9 mouse cellular contexts compared by ENCODE assay signal in the genomic region with DNA sequence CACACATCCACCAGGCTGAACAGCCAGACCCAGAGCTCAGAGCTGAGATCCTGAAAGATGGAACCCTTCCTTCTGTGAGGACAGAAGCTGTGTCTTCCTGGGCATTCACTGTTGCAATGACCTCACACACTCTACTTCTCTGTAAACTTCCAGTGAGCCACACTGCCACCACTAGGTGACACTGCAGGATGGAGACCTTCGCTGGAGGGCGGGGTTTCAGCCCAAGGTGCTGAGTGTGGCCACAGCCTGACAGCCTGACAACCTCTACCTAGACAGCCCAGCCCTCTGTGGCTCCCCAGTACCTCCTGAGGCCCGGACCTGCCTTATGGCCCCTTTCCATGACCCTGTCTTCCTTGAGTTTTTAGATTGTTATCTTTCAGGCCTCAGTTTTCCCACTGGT. TPM values are rescaled to one million over a fixed set of nuclear protein-coding genes. Genes with fewer than 3 reads are reported as not detected.
DNase-seq lines count a peak whose midpoint lies in the region; ATAC-seq and TF ChIP-seq lines count a peak whose summit lies in the region.
"Had no signal": no experiment of that assay in that cellular context is flagged by ENCODE, and none has a peak within 500 bp of the region (broad histone marks: within the 10 kb centered on the region; RNA-seq: fewer than 3 reads in every experiment).

No protein-coding gene starts in this region.

- H3K36me3 ChIP-seq in CH12.LX (replicated peaks in 1 of 2; ENCODE audit: control insufficient read depth in 1 of 2, insufficient read depth in 1 of 2, low read length in 1 of 2): no peaks in the 10 kb centered on the region
- no peaks in the 10 kb centered on the region for H3K36me3 ChIP-seq in forebrain, embryonic 14.5 days (ENCODE audit: control insufficient read depth, insufficient read depth, low read length)
- no peaks in the 10 kb centered on the region for H3K36me3 ChIP-seq in intestine, embryonic 15.5 days
- no peaks in the 10 kb centered on the region for H3K36me3 ChIP-seq in liver, embryonic 16.5 days (ENCODE audit: control insufficient read depth, insufficient read depth)
- no peaks in the 10 kb centered on the region for H3K36me3 ChIP-seq in neural tube, embryonic 13.5 days

- no peaks in the 10 kb centered on the region for H3K79me2 ChIP-seq in CH12.LX (replicated peaks; ENCODE audit: control insufficient read depth, extremely low read depth, insufficient read depth, poor library complexity, severe bottlenecking)

- H3K9ac ChIP-seq in CH12.LX (ENCODE audit: insufficient read depth, low read depth): no peak overlapping the region
- no peak overlapping the region for H3K9ac ChIP-seq in forebrain, embryonic 14.5 days (ENCODE audit: low read length)
- H3K9ac ChIP-seq in intestine, embryonic 15.5 days: no peak overlapping the region
- H3K9ac ChIP-seq in liver, embryonic 16.5 days (ENCODE audit: low read depth, low read length): no peak overlapping the region
- H3K9ac ChIP-seq in neural tube, embryonic 13.5 days: no peak overlapping the region

- TF ChIP-seq CTCF in CH12.LX (conservative IDR thresholded peaks at IDR 0.05 in 1 of 2, IDR thresholded peaks at IDR 0.05 in 1 of 2; ENCODE audit: low read depth in 2 of 2, low read length in 2 of 2): peak; percentile 57 to 92

- H3K27ac ChIP-seq in CH12.LX (ENCODE audit: insufficient read depth, low read depth): no peak overlapping the region
- H3K27ac ChIP-seq in forebrain, embryonic 14.5 days (ENCODE audit: low read depth, low read length): no peak overlapping the region
- H3K27ac ChIP-seq in intestine, embryonic 15.5 days: no peak overlapping the region
- H3K27ac ChIP-seq in liver, embryonic 16.5 days (ENCODE audit: low read length): no peak overlapping the region
- H3K27ac ChIP-seq in neural tube, embryonic 13.5 days (replicated peaks): no peak overlapping the region

- H3K4me2 ChIP-seq in CH12.LX (ENCODE audit: insufficient read depth, low read depth, poor library complexity, severe bottlenecking): no peak overlapping the region
- no peak overlapping the region for H3K4me2 ChIP-seq in forebrain, embryonic 14.5 days (ENCODE audit: low read length)
- H3K4me2 ChIP-seq in intestine, embryonic 15.5 days (replicated peaks): no peak overlapping the region
- no peak overlapping the region for H3K4me2 ChIP-seq in liver, embryonic 16.5 days (ENCODE audit: low read depth, low read length)
- H3K4me2 ChIP-seq in neural tube, embryonic 13.5 days: no peak overlapping the region

- TF ChIP-seq POLR2A in CH12.LX (IDR thresholded peaks at IDR 0.05; ENCODE audit: low read depth, low read length): no peak

- H3K27me3 ChIP-seq in CH12.LX (replicated peaks): peaks cover 64% of the 10 kb centered on the region
- H3K27me3 ChIP-seq in forebrain, embryonic 14.5 days (replicated peaks; ENCODE audit: control insufficient read depth, insufficient read depth, low read length): no peaks in the 10 kb centered on the region
- no peaks in the 10 kb centered on the region for H3K27me3 ChIP-seq in intestine, embryonic 15.5 days (replicated peaks)
- H3K27me3 ChIP-seq in liver, embryonic 16.5 days (ENCODE audit: control insufficient read depth, insufficient read depth, low read depth, low read length): no peaks in the 10 kb centered on the region; the same call in 1 of the 2 replicates
- peaks cover 23% of the 10 kb centered on the region for H3K27me3 ChIP-seq in neural tube, embryonic 13.5 days

- dilution Hi-C loops in CH12.LX (cut with MboI; ENCODE audit: extremely low pct_ligation_motif_present, extremely low pct_unique_long_range_greater_than_20kb, low sequenced_read_pairs): no loop called here

- no peaks in the 10 kb centered on the region for H3K9me3 ChIP-seq in CH12.LX (replicated peaks; ENCODE audit: low read length)
- no peaks in the 10 kb centered on the region for H3K9me3 ChIP-seq in forebrain, embryonic 14.5 days (replicated peaks; ENCODE audit: control insufficient read depth, low read length)
- no peaks in the 10 kb centered on the region for H3K9me3 ChIP-seq in intestine, embryonic 15.5 days
- no peaks in the 10 kb centered on the region for H3K9me3 ChIP-seq in liver, embryonic 16.5 days (replicated peaks; ENCODE audit: control insufficient read depth, low read length)
- H3K9me3 ChIP-seq in neural tube, embryonic 13.5 days: no peaks in the 10 kb centered on the region

- H3K4me1 ChIP-seq in CH12.LX (ENCODE audit: control insufficient read depth in 1 of 2, insufficient read depth in 2 of 2): peaks cover 3 to 6% of the 10 kb centered on the region in 2 experiments; a peak in 1 of 4 replicates
- H3K4me1 ChIP-seq in forebrain, embryonic 14.5 days (ENCODE audit: control insufficient read depth, insufficient read depth, low read length): no peaks in the 10 kb centered on the region
- H3K4me1 ChIP-seq in intestine, embryonic 15.5 days (replicated peaks): no peaks in the 10 kb centered on the region
- H3K4me1 ChIP-seq in liver, embryonic 16.5 days (ENCODE audit: control insufficient read depth, low read depth, low read length): no peaks in the 10 kb centered on the region
- no peaks in the 10 kb centered on the region for H3K4me1 ChIP-seq in neural tube, embryonic 13.5 days (replicated peaks)

- peak; percentile 90 for TF ChIP-seq RAD21 in CH12.LX (IDR thresholded peaks at IDR 0.05; ENCODE audit: low read depth, low read length)

- TF ChIP-seq EP300 in CH12.LX (IDR thresholded peaks at IDR 0.05; ENCODE audit: low read length): no peak

- WGBS in forebrain, embryonic 14.5 days: 4% methylated on average over 3 of the region's 3 CpGs
- 13% methylated on average over 3 of the region's 3 CpGs for WGBS in intestine, embryonic 15.5 days
- WGBS in liver, embryonic 16.5 days (ENCODE audit: insufficient replicate concordance): 13% methylated on average over 3 of the region's 3 CpGs
- 17% methylated on average over 3 of the region's 3 CpGs for WGBS in neural tube, embryonic 13.5 days

- H3K4me3 ChIP-seq in CH12.LX (replicated peaks in 1 of 3; ENCODE audit: low read depth in 2 of 3, low read length in 2 of 3, poor library complexity in 1 of 3): no peak overlapping the region
- H3K4me3 ChIP-seq in forebrain, embryonic 14.5 days (ENCODE audit: low read depth, low read length): no peak overlapping the region
- no peak overlapping the region for H3K4me3 ChIP-seq in intestine, embryonic 15.5 days (replicated peaks)
- no peak overlapping the region for H3K4me3 ChIP-seq in liver, embryonic 16.5 days (ENCODE audit: low read depth, low read length)
- no peak overlapping the region for H3K4me3 ChIP-seq in neural tube, embryonic 13.5 days

- in situ Hi-C loops in CH12.LX (cut with MboI; ENCODE audit: low pct_ligation_motif_present, low pct_unique_long_range_greater_than_20kb, low sequenced_read_pairs): no loop called here

- ATAC-seq in cerebellum, adult (ENCODE audit: insufficient number of reproducible peaks, low FRiP score, low TSS enrichment): peak; percentile 51; the same call in 1 of the 2 replicates
- peak; percentile 64 for ATAC-seq in forebrain, embryonic 14.5 days
- ATAC-seq in intestine, embryonic 15.5 days: peak; percentile 77
- ATAC-seq in liver, embryonic 16.5 days (ENCODE audit: low read depth): peak; percentile 76
- ATAC-seq in neural tube, embryonic 13.5 days (ENCODE audit: low read depth): peak; percentile 69

- DNase-seq in 3134 (ENCODE audit: extremely low read depth, insufficient read length, low spot score) (peak; percentile 39), CH12.LX (ENCODE audit: extremely low read depth) (peak; percentile 85)
- DNase-seq in forebrain, embryonic 14.5 days (ENCODE audit: low spot score): peak; percentile 73
- peak; percentile 32 for DNase-seq in yolk sac, embryonic 10.5 days (ENCODE audit: low spot score)

TF ChIP-seq in CH12.LX, 34 proteins besides CTCF, POLR2A, EP300 and RAD21:
- TF ChIP-seq ZC3H11A (IDR thresholded peaks at IDR 0.05; ENCODE audit: low read depth, low read length) (peak; percentile 34; the same call in 1 of the 2 replicates), ELF1 (IDR thresholded peaks at IDR 0.05; ENCODE audit: low read depth, low read length) (no peak), SMC3 (IDR thresholded peaks at IDR 0.05; ENCODE audit: low read depth, low read length) (peak; percentile 90), E2F4 (IDR thresholded peaks at IDR 0.05; ENCODE audit: insufficient replicate concordance, low read depth, low read length) (no peak), MAFK (IDR thresholded peaks at IDR 0.05; ENCODE audit: insufficient replicate concordance, low read length) (no peak), CHD1 (IDR thresholded peaks at IDR 0.05; ENCODE audit: low read depth, low read length) (no peak), UBTF (IDR thresholded peaks at IDR 0.05; ENCODE audit: low read depth, low read length) (no peak), NRF1 (IDR thresholded peaks at IDR 0.05; ENCODE audit: low read depth, low read length) (no peak)

RNA-seq across cellular contexts. Expression of a gene that starts 12.9 kb away (rescaled TPM):
- total RNA-seq in CH12.LX (2012; rRNA removed) (0.17 and 0.81 TPM in 2 replicates), CH12.LX (2014; rRNA removed) (not detected in 2 replicates)
- polyA plus RNA-seq in CH12.LX (2012; ENCODE audit: insufficient read length, low read depth): 0.74 and 1.7 TPM in 2 replicates
- polyA plus RNA-seq in forebrain, embryonic 14.5 days (2014; fragmentation: Nextera tagmentation; extraction: Ambion mirVana): 0.63 and 0.86 TPM in 2 replicates
- 0.48 and 0.99 TPM in 2 replicates for polyA plus RNA-seq in intestine, embryonic 15.5 days (2015; fragmentation: Nextera tagmentation; extraction: Ambion mirVana)
- 0.20 TPM in 1 of 2 replicates, not detected in the other for polyA plus RNA-seq in liver, embryonic 16.5 days (2015; fragmentation: Nextera tagmentation; extraction: Ambion mirVana)
- 1.0 and 1.5 TPM in 2 replicates for polyA plus RNA-seq in neural tube, embryonic 13.5 days (2015; fragmentation: Nextera tagmentation; extraction: Ambion mirVana)
- total RNA-seq: gastrocnemius, postnatal 36 days had no signal

RNA-seq across cellular contexts. Expression of a gene that starts 14.7 kb away (rescaled TPM):
- total RNA-seq in CH12.LX (2012; rRNA removed) (0.08 and 0.17 TPM in 2 replicates), CH12.LX (2014; rRNA removed) (0.11 TPM in 1 of 2 replicates, not detected in the other)
- polyA plus RNA-seq in CH12.LX (2012; ENCODE audit: insufficient read length, low read depth): 0.30 TPM in 1 of 2 replicates, not detected in the other
- polyA plus RNA-seq in forebrain, embryonic 14.5 days (2014; fragmentation: Nextera tagmentation; extraction: Ambion mirVana): 19.0 and 25.3 TPM in 2 replicates
- polyA plus RNA-seq in intestine, embryonic 15.5 days (2015; fragmentation: Nextera tagmentation; extraction: Ambion mirVana): 0.90 and 1.9 TPM in 2 replicates
- polyA plus RNA-seq in liver, embryonic 16.5 days (2015; fragmentation: Nextera tagmentation; extraction: Ambion mirVana): 0.04 TPM in 1 of 2 replicates, not detected in the other
- 24.9 and 28.4 TPM in 2 replicates for polyA plus RNA-seq in neural tube, embryonic 13.5 days (2015; fragmentation: Nextera tagmentation; extraction: Ambion mirVana)

RNA-seq across cellular contexts. Expression of a gene that starts 30.2 kb away (rescaled TPM):
- total RNA-seq in CH12.LX (2012; rRNA removed) (0.04 TPM in 1 of 2 replicates, not detected in the other), CH12.LX (2014; rRNA removed) (not detected in 2 replicates)
- polyA plus RNA-seq in CH12.LX (2012; ENCODE audit: insufficient read length, low read depth): not detected in 2 replicates
- 20.8 and 22.1 TPM in 2 replicates for polyA plus RNA-seq in forebrain, embryonic 14.5 days (2014; fragmentation: Nextera tagmentation; extraction: Ambion mirVana)
- polyA plus RNA-seq in intestine, embryonic 15.5 days (2015; fragmentation: Nextera tagmentation; extraction: Ambion mirVana): 0.82 and 0.86 TPM in 2 replicates
- polyA plus RNA-seq in liver, embryonic 16.5 days (2015; fragmentation: Nextera tagmentation; extraction: Ambion mirVana): not detected in 2 replicates
- 11.3 and 13.3 TPM in 2 replicates for polyA plus RNA-seq in neural tube, embryonic 13.5 days (2015; fragmentation: Nextera tagmentation; extraction: Ambion mirVana)

Comparison
In these comparisons a context has a peak if more than half of its experiments do, and no peak if none do; other contexts are left out.
1. DNase-seq: peak in every context shown above with its lines; median percentile 85 in CH12.LX; 73 in forebrain, embryonic 14.5 days; 39 in 3134; 32 in yolk sac, embryonic 10.5 days.